Mouse (Mus musculus) thymus, adult 2 months (tissue): ENCODE measurements around the gene Mafg.

ENCODE experiments used
- CTCF ChIP-seq: fragments of 200-500 bp; IDR thresholded peaks from 2 replicates; pipeline ENCODE4 v1.5.1; 2012; ENCODE audit warnings: mild to moderate bottlenecking, control low read depth, low read length, moderate library complexity, borderline replicate concordance; ENCODE audit not compliant: control insufficient read depth, poor library complexity, insufficient read depth; ENCODE audit errors: extremely low read depth
- POLR2A ChIP-seq: fragments of 200-500 bp; IDR thresholded peaks from 2 replicates; pipeline ENCODE4 v1.6.1; 2012; ENCODE audit warnings: mild to moderate bottlenecking, low read length, control low read depth, moderate library complexity; ENCODE audit not compliant: control insufficient read depth, poor library complexity, insufficient read depth; ENCODE audit errors: extremely low read depth

DNA sequence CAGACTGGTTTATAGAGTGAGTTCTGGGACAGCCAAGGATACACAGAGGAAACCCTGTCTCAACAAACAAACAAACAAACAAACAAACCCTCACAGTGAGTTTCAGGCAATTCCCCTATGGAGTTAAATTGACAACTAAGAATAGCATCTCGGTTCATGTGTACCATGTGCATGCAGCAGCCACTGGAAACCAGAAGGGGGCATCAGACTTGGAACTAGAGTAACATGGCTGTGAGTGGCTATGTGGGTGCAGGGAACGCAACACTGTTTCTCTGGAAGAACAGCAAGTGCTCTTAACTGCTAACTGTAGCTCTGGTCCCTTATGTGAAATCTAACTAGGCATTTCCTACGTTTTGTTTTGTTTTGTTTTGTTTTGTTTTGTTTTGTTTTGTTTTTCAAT lies 18.5 kb upstream of the Mafg start:
- TF ChIP-seq CTCF: no peak
- TF ChIP-seq POLR2A: no peak
